Mouse (Mus musculus): ENCODE results near the gene Gga1. TPM values are rescaled to one million over a fixed set of nuclear protein-coding genes. Genes with fewer than 3 reads are reported as not detected.
"Not testable (repeated sequence)": the region's sequence is repeated elsewhere in the genome, so short reads cannot be mapped to it uniquely, and the experiment has no call there.

Gene Gga1
- polyA plus RNA-seq, 1 experiment from 2014 or later: 60.7 TPM

DNA sequence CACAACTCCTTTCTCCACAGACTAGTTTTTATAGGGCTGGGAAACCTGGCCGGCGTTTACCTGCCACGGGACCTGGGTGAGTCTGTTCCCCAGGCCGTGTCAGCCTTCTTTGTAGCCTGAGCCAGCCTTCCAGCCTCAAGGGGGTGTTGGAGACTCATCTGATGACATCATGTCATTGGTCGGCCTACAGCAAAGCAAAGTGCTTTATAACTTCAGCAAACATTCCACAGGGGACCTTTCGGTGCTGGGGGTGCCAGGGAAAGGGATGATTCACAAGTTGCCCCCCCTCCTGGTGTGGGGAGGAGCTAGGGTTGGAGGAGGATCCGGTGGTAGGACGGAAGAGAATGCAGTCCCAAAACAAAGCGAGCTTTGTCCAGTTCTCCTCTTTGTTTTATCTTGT lies 32.2 kb upstream of the Gga1 start:
- peak; percentile 44 for ATAC-seq

DNA sequence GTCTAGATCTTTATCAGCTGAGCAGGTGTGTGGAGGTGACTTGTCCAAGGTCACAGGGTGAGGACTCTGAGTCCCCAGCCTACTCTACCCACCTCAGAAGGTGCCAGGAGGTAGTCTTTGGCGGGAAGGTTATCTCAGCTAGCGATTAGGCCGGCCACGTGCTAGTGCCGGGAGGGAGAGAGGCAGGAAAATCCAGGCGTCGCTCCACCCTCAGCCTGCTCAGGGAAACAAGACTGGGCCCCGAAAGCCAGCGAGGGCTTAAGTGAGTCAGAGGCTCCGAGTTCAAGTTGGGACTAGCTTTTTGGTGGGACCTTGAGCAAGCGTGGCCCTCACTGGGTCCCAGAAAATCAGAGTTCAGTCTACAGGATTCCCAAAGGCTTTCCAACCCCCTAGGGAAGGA lies 31.7 kb upstream of the Gga1 start:
- ChIA-PET CTCF (interaction anchor here (0.9 to 15.7 kb wide), 4 partner anchors 9 to 24 kb away, joined by 3 to 144 read pairs (median 4); no protein-coding TSS in a partner anchor), POLR2A (interaction anchor here (0.6 to 2.7 kb wide), 6 partner anchors 12 to 43 kb away, joined by 3 to 27 read pairs (median 3); partner anchors contain the start of genes Card10 and Gga1)
- in situ Hi-C loops (cut with MboI; ENCODE audit: low pct_unique_long_range_greater_than_20kb): no loop called here
- no peak for DNase-seq (ENCODE audit: low read depth, low spot score)
- no peak for TF ChIP-seq CTCF (IDR thresholded peaks at IDR 0.05)
- ATAC-seq: no peak
- H3K27me3 ChIP-seq: no peaks in the 10 kb centered on the region

More for the DNA sequence above, 32.2 kb upstream of the Gga1 start:
- ChIA-PET CTCF (interaction anchor here (0.9 to 15.7 kb wide), 4 partner anchors 8 to 24 kb away, joined by 3 to 144 read pairs (median 4); no protein-coding TSS in a partner anchor), POLR2A (interaction anchor here (0.8 to 2.7 kb wide), 6 partner anchors 12 to 42 kb away, joined by 3 to 27 read pairs (median 3); partner anchors contain the start of gene Card10)
- in situ Hi-C loops (cut with MboI; ENCODE audit: low pct_unique_long_range_greater_than_20kb): no loop called here
- DNase-seq (ENCODE audit: low read depth, low spot score): peak; percentile 94
- no peaks in the 10 kb centered on the region for H3K27me3 ChIP-seq
- TF ChIP-seq CTCF (IDR thresholded peaks at IDR 0.05): no peak

DNA sequence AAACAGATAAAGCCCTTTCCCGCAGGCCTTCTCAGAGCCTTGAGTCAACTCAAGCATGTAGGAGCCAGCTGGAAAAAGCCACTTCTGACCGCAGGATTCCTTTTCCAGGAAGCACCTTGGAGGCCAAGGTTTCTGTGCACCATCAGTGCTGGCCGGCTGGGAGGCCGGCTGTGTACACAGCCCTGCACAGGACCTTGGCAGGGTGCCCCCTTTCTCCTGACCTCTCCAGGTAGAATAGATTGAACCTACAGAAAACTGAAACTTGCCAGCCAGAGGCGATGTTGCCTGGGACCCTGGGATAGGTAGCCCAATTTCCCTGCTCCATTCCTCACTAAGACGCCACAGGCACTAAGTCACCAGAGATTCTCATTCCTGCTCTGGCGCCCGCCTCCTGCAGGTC lies 31.1 kb upstream of the Gga1 start:
- POLR2A ChIA-PET: interaction anchor here (0.6 to 2.7 kb wide), 3 partner anchors 13 to 38 kb away, joined by 3 to 27 read pairs (median 5); partner anchors contain the start of gene Gga1
- H3K27me3 ChIP-seq: no peaks in the 10 kb centered on the region
- TF ChIP-seq CTCF (IDR thresholded peaks at IDR 0.05): no peak
- in situ Hi-C loops (cut with MboI; ENCODE audit: low pct_unique_long_range_greater_than_20kb): no loop called here
- CTCF ChIA-PET: interaction anchor here (1.1 to 15.7 kb wide), 3 partner anchors 9 to 23 kb away, joined by 3 to 144 read pairs (median 4); no protein-coding TSS in a partner anchor
- DNase-seq (ENCODE audit: low read depth, low spot score) (no peak), ATAC-seq (no peak)

DNA sequence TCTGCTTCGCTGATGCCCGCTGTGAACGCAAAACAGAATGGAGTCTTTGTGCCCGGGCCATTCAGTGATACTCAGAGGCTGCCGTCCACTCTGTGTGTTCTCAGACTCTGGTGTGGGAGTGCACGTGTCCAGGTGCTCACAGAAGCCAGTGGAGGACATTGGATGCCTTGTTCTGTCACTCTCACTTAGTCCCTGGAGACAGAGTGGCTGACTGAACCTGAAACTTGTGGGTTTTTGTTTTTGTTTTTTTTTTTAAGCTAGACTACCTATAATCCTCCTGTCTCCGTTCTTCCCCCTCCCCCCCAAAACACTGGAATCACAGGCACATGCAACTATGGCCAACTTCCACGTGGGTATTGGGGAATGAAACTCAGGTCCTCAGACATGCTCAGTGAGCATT lies 30.6 kb upstream of the Gga1 start:
- ATAC-seq: no peak
- H3K27me3 ChIP-seq: no peaks in the 10 kb centered on the region
- no peak for DNase-seq (ENCODE audit: low read depth, low spot score)
- ChIA-PET POLR2A (interaction anchor here (1.7 to 2.7 kb wide), 3 partner anchors 13 to 19 kb away, joined by 6 to 27 read pairs (median 14); no protein-coding TSS in a partner anchor), CTCF (interaction anchor here (15.7 kb wide), 1 partner anchor 17 kb away, joined by 144 read pairs; no protein-coding TSS in a partner anchor)
- in situ Hi-C loops (cut with MboI; ENCODE audit: low pct_unique_long_range_greater_than_20kb): no loop called here
- no peak for TF ChIP-seq CTCF (IDR thresholded peaks at IDR 0.05)

DNA sequence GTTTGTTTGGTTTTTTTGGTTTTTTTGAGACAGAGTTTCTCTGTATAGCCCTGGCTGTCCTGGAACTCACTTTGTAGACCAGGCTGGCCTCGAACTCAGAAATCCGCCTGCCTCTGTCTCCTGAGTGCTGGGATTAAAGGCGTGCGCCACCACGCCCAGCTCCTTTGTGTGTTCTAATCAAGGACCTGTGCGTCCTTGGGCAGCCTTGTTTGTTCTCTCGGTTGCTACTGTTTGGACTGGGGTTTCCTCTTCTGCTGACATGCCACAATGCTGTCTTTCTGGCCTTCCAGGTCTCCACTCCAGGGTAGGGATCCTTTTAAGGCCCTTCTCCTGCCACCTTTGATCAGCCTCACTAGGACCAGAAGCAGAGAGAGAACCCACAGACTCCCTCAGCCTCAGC lies 30.2 kb upstream of the Gga1 start:
- ChIA-PET POLR2A (interaction anchor here (0.6 to 2.6 kb wide), 4 partner anchors 12 to 51 kb away, joined by 3 to 14 read pairs (median 5); no protein-coding TSS in a partner anchor), CTCF (interaction anchor here (15.7 kb wide), 1 partner anchor 18 kb away, joined by 144 read pairs; no protein-coding TSS in a partner anchor)
- ATAC-seq; in situ Hi-C loops (cut with MboI; ENCODE audit: low pct_unique_long_range_greater_than_20kb); H3K27me3 ChIP-seq; DNase-seq (ENCODE audit: low read depth, low spot score): not testable (repeated sequence)

DNA sequence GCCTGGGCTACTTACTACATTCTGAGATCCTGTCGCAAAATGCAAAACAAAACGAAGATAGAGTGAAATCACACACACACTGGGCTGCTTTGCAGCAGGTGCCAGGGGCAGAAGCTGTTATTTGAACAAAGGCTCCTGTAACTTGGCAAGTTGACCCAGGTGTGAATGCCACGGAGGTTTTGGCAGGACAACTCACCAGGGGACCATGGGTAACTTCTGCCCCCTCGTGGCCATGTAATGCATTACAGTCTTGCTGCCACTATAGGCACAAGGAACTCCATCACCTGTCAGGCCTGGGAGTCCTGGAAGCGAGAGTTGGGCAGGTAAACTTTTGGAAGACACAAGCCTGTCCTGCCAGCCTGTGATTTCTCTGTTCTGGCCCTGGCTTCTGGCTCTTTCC lies 28.5 kb upstream of the Gga1 start:
- CTCF ChIA-PET: interaction anchor here (1.1 to 15.7 kb wide), 2 partner anchors 9 to 19 kb away, joined by 3 to 144 read pairs; no protein-coding TSS in a partner anchor
- H3K27me3 ChIP-seq: no peaks in the 10 kb centered on the region
- ATAC-seq (no peak), DNase-seq (ENCODE audit: low read depth, low spot score) (no peak)
- POLR2A ChIA-PET: interaction anchor here (1.3 to 2.8 kb wide), 3 partner anchors 15 to 37 kb away, joined by 5 to 14 read pairs (median 11); no protein-coding TSS in a partner anchor
- in situ Hi-C loops (cut with MboI; ENCODE audit: low pct_unique_long_range_greater_than_20kb): no loop called here
- no peak for TF ChIP-seq CTCF (IDR thresholded peaks at IDR 0.05)

DNA sequence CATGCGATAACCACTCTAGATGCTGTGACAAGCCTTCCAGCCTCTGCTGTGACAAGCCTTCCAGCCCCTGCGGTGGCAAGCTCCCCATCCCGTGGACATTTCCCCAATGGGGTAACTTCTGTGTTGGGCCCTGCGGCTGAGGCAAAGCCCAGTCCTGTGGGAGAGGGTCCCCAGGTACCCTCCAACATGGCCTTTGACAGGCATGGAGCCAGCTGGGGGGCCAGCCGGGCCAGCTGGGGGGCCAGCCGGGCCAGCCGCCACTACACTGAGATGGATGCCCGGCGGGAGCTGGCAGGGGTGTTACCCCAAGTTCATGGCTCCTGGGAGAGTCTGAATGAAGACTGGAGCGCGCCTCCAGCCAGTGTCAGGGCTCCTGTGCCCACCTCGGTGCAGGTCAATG lies 27.5 kb upstream of the Gga1 start:
- in situ Hi-C loops (cut with MboI; ENCODE audit: low pct_unique_long_range_greater_than_20kb): no loop called here
- TF ChIP-seq CTCF (IDR thresholded peaks at IDR 0.05): no peak
- DNase-seq (ENCODE audit: low read depth, low spot score) (no peak), ATAC-seq (no peak)
- ChIA-PET POLR2A (interaction anchor here (1.0 to 2.8 kb wide), 2 partner anchors 16 to 22 kb away, joined by 6 to 11 read pairs; no protein-coding TSS in a partner anchor), CTCF (interaction anchor here (1.2 to 15.7 kb wide), 2 partner anchors 20 kb away, joined by 4 to 144 read pairs; no protein-coding TSS in a partner anchor)
- H3K27me3 ChIP-seq: no peaks in the 10 kb centered on the region

DNA sequence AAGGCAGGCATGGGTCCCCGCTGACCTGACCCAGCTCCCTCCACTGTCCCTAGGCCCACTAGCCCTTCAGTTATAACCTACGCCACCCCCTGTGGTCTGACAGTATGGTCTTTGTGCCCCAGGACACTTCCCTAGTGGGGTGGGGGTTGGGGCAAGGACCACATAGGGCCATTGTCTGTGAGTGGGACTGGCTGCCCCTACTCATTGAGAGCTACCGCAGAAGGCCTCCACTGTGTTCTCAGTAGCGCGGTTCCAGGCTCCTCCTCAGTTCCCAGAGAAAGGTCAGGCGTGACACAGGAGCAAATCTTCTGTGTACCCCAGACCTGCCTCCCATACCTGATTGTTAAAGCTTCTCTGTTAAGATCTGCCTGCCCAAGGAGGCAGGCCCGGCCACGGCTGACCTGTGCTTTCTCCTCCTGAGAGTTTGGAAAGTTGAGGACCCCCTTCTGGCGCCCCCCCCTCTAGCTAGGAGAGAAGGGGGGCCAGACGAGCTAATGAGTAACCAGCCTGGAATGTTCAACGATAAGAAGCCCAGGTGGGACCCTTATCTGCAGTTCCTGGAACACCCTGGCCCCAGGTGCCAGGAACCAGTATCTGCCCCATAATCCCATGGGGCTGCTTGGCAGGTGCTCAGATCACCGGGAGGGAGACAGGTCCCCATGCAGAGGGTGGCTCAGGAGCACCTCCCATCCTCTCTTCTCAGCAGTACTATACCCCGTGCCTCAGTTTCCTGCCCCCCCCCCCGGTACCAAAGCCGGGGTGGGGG lies 26.7 kb upstream of the Gga1 start:
- in situ Hi-C loops (cut with MboI; ENCODE audit: low pct_unique_long_range_greater_than_20kb): no loop called here
- ATAC-seq (no peak), DNase-seq (ENCODE audit: low read depth, low spot score) (no peak)
- no peaks in the 10 kb centered on the region for H3K27me3 ChIP-seq
- TF ChIP-seq CTCF (IDR thresholded peaks at IDR 0.05): no peak
- ChIA-PET POLR2A (interaction anchor here (1.0 to 2.8 kb wide), 2 partner anchors 16 to 23 kb away, joined by 6 to 11 read pairs; no protein-coding TSS in a partner anchor), CTCF (interaction anchor here (1.2 to 15.7 kb wide), 2 partner anchors 19 to 21 kb away, joined by 4 to 144 read pairs; no protein-coding TSS in a partner anchor)

DNA sequence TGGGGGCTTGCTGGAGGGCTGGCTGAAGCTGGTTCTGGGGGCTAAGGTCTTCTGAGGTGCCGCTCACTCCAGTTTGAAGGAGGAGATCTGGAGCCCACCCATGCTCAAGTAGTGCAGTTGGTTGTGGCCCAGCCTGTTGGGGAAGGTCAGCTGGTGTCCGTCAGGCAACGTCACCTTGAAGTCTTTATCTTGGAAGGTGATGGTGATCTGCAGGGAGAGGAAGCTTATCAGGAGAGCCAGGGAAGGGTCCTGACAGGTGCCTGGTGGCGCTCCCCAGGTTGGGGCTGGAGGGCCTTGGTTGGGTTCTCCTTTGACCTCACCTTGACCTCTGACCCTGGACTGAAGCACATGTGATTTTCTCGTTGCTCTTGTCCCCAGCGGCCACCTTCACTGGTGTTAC lies 26.0 kb upstream of the Gga1 start:
- in situ Hi-C loops (cut with MboI; ENCODE audit: low pct_unique_long_range_greater_than_20kb): no loop called here
- POLR2A ChIA-PET: interaction anchor here (2.8 kb wide), 1 partner anchor 17 kb away, joined by 11 read pairs; no protein-coding TSS in a partner anchor
- DNase-seq (ENCODE audit: low read depth, low spot score): no peak
- no peak for ATAC-seq
- H3K27me3 ChIP-seq: no peaks in the 10 kb centered on the region
- CTCF ChIA-PET: interaction anchor here (15.7 kb wide), 1 partner anchor 22 kb away, joined by 144 read pairs; no protein-coding TSS in a partner anchor
- no peak for TF ChIP-seq CTCF (IDR thresholded peaks at IDR 0.05)

DNA sequence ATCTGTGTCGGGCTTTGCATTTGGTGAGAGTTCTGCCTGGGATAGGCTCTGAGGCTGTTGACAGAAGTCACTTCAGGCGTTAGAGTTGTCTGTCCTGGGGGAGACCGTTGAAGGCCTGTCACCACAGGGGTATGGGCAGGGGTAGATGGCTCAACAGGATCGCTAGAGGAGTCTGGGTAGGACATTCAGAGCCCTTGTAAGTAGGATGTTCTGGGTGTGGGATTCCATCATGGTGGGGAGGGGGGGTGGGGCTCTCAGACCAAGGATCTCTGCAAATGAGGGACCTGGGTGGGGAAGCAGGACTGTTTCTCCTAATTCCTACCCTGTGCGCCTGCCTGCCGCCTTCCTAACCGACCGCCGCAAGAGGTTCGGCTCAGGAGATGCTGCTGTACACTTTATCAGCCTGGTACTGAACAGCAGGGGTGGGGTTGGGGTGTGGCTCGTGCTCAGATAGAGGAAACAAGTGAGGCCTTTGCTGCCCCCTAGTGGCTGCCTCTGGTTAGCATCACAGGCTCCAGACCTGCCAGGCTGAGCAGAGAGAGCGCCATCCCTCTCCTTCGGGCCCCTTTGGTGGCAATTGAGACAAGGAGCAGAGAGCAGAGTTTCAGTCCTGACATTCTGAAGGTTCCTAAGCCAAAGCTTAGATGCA lies 25.4 kb upstream of the Gga1 start:
- CTCF ChIA-PET: interaction anchor here (1.9 to 15.7 kb wide), 3 partner anchors 17 to 23 kb away, joined by 4 to 144 read pairs (median 7); no protein-coding TSS in a partner anchor
- in situ Hi-C loops (cut with MboI; ENCODE audit: low pct_unique_long_range_greater_than_20kb): no loop called here
- ATAC-seq: peak; percentile 56
- TF ChIP-seq CTCF (IDR thresholded peaks at IDR 0.05): no peak
- DNase-seq (ENCODE audit: low read depth, low spot score): no peak
- H3K27me3 ChIP-seq: no peaks in the 10 kb centered on the region
- POLR2A ChIA-PET: interaction anchor here (1.7 kb wide), 1 partner anchor 22 kb away, joined by 3 read pairs; no protein-coding TSS in a partner anchor
